Mouse (Mus musculus) CD4-positive naive resting alpha-beta T cell, adult 76 days (primary cell): ENCODE measurements around the gene Gm45713. TPM values are rescaled to one million over a fixed set of nuclear protein-coding genes. Genes with fewer than 3 reads are reported as not detected.

ENCODE experiments used
- total RNA-seq: library from RNA; stranded (reverse); gene quantifications from one replicate; pipeline ENCODE4 v1.2.4, GENCODE M21; 2023

Gm45713 gene
- not detected for total RNA-seq

DNA sequence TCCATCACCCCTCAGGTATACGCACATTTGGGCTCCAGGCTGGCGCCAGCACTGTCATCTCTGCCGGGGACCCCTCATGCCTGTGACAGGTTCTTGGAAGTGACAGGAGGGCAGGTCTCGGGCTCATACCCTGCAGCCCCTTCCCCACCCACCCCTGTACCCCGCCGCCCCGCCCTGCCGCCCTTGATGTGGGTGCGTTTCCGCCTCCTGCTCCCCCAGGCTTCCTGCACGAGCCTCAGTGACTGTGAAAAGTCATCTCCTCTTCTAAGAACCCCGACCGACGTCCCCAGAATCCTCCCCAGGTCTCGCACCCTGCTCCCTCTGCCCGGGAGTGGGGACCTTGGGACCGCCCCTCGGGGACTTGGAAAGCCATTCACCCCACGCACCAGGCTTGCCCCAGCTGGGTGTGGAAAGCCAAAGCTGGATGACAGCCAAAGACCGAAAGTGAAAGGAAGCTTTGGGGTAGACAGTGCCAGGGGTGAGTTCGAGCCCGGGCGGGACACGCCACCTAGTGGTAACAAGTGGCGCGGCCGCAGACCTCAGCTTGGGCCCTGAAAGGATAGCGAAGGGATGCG lies at the start of gene Gm45713, which contains the start of gene Flt3l:
Gm45713 (minus strand) TSS at position 239 of the 575 bp plus-strand sequence.
Flt3l (minus strand) TSS at position 440 of the 575 bp plus-strand sequence.

GRCm38 (mm10) chr7:45180896-45181477 lies 45.0 kb upstream of the Gm45713 start, which contains the start of gene Pth2:
Pth2 (plus strand) TSS chr7:45180995.

DNA sequence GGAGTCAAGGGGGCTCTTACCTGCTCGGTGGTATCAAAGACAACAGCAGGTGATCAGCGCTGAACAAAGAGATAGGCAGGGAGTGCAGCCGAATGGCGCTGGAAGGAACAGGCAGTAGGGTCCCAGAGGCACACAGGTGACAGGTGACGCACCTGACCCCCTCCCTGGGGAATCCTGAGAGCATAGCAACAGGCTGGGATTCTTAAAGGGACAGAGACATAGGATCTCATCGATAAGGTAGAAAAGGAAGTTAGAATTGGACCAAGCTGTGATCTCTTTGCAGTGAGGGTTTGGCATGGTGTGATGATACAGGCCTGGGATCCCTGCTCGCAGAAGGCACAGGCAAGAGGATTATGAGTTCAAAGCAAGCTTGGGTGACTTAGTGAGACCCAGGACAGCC lies 43.4 kb upstream of the Gm45713 start, which contains the start of gene Gfy:
Gfy (minus strand) TSS at position 101 of the 400 bp plus-strand sequence.

GRCm38 (mm10) chr7:45163735-45164490 lies 27.9 kb upstream of the Gm45713 start, which contains the start of gene Slc17a7:
Slc17a7 (plus strand) TSS chr7:45163949.

GRCm38 (mm10) chr7:45154096-45154992 lies 18.3 kb upstream of the Gm45713 start, which contains the start of the genes Pih1d1 and Aldh16a1:
Pih1d1 (plus strand) TSS chr7:45154303.
Aldh16a1 (minus strand) TSS chr7:45154584.

DNA sequence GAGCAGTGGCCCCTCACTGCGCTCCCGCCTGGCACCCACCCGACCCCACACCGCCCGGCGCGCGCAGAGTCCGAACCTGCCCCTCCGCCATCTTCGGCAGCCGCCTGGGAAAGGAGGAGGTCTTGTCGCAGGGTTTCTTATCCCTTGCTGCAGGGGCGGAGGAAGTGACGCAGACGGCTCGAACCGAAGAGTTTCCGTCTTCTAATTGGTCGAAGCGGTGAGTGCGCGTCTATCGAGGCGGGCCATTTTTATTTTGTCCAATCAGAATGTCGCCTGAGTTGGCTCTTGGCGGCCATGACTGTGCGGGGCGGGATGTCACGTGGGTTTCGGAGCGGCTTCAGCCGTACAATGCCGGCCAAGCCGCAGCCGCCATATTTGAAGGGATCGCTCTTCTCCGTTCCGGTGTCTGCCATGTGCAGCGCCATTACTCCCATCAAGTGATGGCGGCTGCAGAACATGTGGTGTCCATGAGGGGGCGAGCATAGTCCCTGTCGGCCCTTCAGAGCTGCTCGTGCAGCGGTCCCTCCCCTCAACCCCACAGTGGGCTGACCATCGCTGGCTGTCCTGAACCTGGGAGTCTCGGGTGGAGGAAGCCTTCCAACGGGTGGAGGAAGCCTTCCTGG lies 7.3 kb downstream of the Gm45713 start, which contains the start of gene Rpl13a:
Rpl13a (minus strand) TSS at position 138 of the 623 bp plus-strand sequence.

DNA sequence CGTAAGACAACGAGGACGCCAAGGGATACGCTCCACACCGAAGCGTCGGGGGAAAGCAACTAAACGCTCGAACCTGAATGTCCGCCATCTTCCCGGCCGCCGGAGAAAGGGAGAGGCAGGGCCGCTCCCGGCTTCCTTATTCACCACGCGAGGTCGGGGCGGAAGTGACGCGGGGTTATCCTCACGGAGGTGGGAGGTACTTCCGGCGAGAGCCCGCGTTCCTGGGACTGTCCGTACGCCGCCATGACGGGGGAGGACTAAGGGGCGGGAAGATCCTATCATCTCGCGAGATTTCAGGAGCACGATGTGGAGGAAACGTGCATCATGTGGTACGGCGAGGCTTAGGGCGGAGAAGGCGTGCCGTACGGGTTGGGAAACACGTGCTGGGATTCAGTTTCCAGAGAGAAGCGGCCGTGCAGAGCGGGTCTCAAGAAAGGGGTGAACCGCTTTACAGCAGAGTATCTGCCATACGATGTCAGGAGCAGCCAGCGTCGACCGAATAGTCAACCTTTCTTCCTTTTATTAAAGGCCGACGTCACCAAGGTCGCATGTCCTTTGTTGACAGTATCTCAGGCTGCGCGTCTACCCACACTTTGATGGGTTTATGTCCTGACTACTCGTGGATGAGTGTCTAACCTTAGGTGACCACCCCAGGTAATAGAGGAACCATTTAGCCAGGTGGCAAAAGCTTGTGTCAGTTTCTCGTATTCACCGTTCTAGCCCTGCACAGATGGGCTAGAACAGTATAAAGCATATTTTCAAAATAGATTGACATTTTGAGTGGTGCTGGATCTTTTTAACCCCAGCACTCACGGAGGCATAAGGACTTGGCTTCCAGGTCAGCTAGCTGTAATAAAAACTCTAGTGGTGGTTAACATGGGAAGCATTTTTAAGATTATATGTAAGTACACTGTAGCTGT lies 11.5 kb downstream of the Gm45713 start, which contains the start of gene Rps11:
Rps11 (minus strand) TSS at position 216 of the 920 bp plus-strand sequence.

GRCm38 (mm10) chr7:45103652-45104180 lies 32.3 kb downstream of the Gm45713 start, which contains the start of gene Fcgrt:
Fcgrt (minus strand) TSS chr7:45103851.

DNA sequence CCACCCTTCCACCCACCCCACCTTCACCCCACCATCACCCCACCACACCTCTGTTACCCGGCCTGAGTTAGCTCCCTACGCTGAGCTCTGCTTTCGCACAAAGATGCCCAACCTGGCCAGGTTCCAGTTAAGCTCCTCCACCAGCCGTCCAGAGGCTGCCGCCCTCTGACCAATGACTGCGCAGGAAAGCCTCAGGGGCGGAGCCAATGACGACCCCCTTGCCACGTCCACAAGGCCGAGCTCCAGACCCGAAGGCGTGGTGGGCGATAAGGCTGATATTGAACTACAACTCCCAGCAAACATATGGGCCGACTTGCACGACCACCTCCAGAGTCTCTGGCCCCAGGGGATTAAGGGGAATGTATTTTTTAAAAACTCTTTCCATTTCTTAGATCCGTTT lies 44.0 kb downstream of the Gm45713 start, which contains the start of gene Rcn3:
Rcn3 (minus strand) TSS at position 174 of the 400 bp plus-strand sequence.

Other genes starting within 250 kb of the Gm45713 start
- gene Med25, start 243.5 kb downstream of the Gm45713 start, total RNA-seq = 74.7 TPM
- 18.1 TPM for gene Fuz, start 240.2 kb downstream of the Gm45713 start, total RNA-seq
- gene Ap2a1, start 206.7 kb downstream of the Gm45713 start, total RNA-seq = 71.6 TPM
- not detected for gene Tsks, start 193.0 kb downstream of the Gm45713 start, total RNA-seq
- 0.76 TPM for gene Cpt1c, start 161.4 kb downstream of the Gm45713 start, total RNA-seq
- gene Prmt1, start 149.7 kb downstream of the Gm45713 start, total RNA-seq = 116 TPM
- gene Irf3, start 138.6 kb downstream of the Gm45713 start, total RNA-seq = 134 TPM
- gene Bcl2l12, start 137.5 kb downstream of the Gm45713 start, total RNA-seq = 12.2 TPM
- 92.7 TPM for gene Scaf1, start 119.9 kb downstream of the Gm45713 start, total RNA-seq
- gene Rras, start 118.3 kb downstream of the Gm45713 start, total RNA-seq = 5.5 TPM
- gene Prr12, start 83.3 kb downstream of the Gm45713 start, total RNA-seq = 68.4 TPM
- 75.9 TPM for gene Nosip, start 73.8 kb downstream of the Gm45713 start, total RNA-seq
- 1.5 TPM for gene Prrg2, start 73.6 kb downstream of the Gm45713 start, total RNA-seq
- 6.3 TPM for gene Rcn3, start 44.0 kb downstream of the Gm45713 start, total RNA-seq
- 16.1 TPM for gene Fcgrt, start 32.4 kb downstream of the Gm45713 start, total RNA-seq
- 3,007 TPM for gene Rps11, start 11.8 kb downstream of the Gm45713 start, total RNA-seq
- 5,416 TPM for gene Rpl13a, start 7.5 kb downstream of the Gm45713 start, total RNA-seq
- gene Flt3l, start 201 bp upstream of the Gm45713 start, total RNA-seq = 212 TPM
- gene Pih1d1, start 18.1 kb upstream of the Gm45713 start, total RNA-seq = 31.0 TPM
- gene Aldh16a1, start 18.4 kb upstream of the Gm45713 start, total RNA-seq = 51.1 TPM
- not detected for gene Slc17a7, start 27.7 kb upstream of the Gm45713 start, total RNA-seq
- not detected for gene Gfy, start 43.3 kb upstream of the Gm45713 start, total RNA-seq
- not detected for gene Pth2, start 44.8 kb upstream of the Gm45713 start, total RNA-seq
- not detected for gene Ccdc155, start 68.7 kb upstream of the Gm45713 start, total RNA-seq
- gene Dkkl1, start 75.9 kb upstream of the Gm45713 start, total RNA-seq = not detected
- not detected for gene Tead2, start 79.5 kb upstream of the Gm45713 start, total RNA-seq
- gene Cd37, start 102.9 kb upstream of the Gm45713 start, total RNA-seq = 344 TPM
- not detected for gene Slc6a16, start 104.9 kb upstream of the Gm45713 start, total RNA-seq
- not detected for gene Slc6a21, start 141.3 kb upstream of the Gm45713 start, total RNA-seq
- 8.1 TPM for gene Trpm4, start 197.5 kb upstream of the Gm45713 start, total RNA-seq
- gene Hrc, start 199.1 kb upstream of the Gm45713 start, total RNA-seq = not detected
- gene Ppfia3, start 230.8 kb upstream of the Gm45713 start, total RNA-seq = 0.26 TPM
- not detected for gene Lin7b, start 234.4 kb upstream of the Gm45713 start, total RNA-seq